Mouse (Mus musculus): Measurements from ENCODE around the gene Slc36a4.

- TF ChIP-seq CTCF (IDR thresholded peaks at IDR 0.05; ENCODE audit: insufficient read depth, low read depth, low read length) (no peak), POLR2A (IDR thresholded peaks at IDR 0.05; ENCODE audit: insufficient read depth, low read depth, low read length) (no peak)
Measured at GRCm38 (mm10) chr9:15727168-15727567, 17.6 kb downstream of the Slc36a4 start.
